Mouse (Mus musculus) layer of hippocampus, adult 9-11 months (tissue): ENCODE measurements at regions not wholly inside any gene's neighbourhood (a gene's known extent, or its start where the extent isn't known, plus 50 kb on each side); places are given as distances from the start of the nearest gene placed in this dataset.
"Not testable (repeated sequence)": the region's sequence is repeated elsewhere in the genome, so short reads cannot be mapped to it uniquely, and the experiment has no call there.

Experiments used
- DNase-seq: peaks from one replicate; pipeline ENCODE4 v3.0.0; 2022

GRCm38 (mm10) chr16:47081896-47082295, 583.6 kb upstream of the Nectin3 start:
- DNase-seq: no peak

- no peak for DNase-seq
Measured at GRCm38 (mm10) chr16:47080330-47080729, 582.0 kb upstream of the Nectin3 start.

DNA sequence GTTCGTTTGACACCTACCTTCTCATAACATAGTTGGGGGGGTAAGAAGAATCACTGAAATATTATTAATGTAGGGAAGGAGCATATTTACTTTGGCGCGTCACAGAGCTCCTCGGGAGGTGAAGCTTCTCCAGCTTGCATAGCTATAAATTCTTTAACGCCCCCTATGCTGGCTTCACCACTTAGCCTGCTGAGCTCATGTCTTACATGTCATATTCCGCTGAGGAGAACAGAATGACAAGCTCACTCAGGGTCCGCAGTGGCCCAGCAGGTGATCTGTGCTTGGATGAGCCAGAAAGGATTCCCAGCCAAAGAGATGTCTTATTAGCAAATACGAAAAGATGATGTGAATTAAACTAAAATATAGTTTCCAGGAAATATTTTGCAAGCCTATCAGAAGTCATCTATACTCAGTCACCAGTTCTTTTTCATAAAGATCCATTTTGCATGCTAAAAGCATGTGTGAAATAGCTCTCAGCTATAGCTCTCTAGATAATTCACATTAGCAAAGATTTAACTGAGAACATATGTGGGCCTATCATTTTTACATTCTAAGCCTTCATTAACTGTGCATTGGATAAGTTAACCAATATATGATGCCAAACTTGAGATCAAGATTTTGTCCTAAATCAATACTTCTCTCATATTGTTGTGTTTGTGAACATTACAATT, 561.1 kb upstream of the Nectin3 start:
- no peak for DNase-seq

DNA sequence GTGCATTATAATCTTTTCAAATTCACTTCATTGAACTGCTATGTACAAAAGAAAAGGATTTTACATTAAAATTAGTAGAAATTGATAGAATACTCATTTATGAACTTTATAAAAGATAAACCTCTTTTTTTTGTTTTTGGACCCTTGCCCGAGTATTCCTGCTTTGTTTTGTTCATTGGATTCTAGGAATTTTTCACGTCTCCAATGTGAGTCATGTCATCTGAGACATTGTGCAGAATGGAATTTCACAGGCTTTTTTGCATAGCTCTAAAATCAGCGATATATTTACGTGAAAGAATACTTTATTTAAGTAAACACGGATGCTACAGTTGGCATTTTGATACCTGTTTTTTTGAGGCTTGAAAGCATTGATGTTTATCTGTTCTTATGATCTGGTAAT, 560.5 kb upstream of the Nectin3 start:
- no peak for DNase-seq

GRCm38 (mm10) chr16:47025971-47026370, 527.6 kb upstream of the Nectin3 start:
- DNase-seq: peak; percentile 64

- DNase-seq: no peak
Measured at GRCm38 (mm10) chr16:47017486-47017885, 519.2 kb upstream of the Nectin3 start.

DNA sequence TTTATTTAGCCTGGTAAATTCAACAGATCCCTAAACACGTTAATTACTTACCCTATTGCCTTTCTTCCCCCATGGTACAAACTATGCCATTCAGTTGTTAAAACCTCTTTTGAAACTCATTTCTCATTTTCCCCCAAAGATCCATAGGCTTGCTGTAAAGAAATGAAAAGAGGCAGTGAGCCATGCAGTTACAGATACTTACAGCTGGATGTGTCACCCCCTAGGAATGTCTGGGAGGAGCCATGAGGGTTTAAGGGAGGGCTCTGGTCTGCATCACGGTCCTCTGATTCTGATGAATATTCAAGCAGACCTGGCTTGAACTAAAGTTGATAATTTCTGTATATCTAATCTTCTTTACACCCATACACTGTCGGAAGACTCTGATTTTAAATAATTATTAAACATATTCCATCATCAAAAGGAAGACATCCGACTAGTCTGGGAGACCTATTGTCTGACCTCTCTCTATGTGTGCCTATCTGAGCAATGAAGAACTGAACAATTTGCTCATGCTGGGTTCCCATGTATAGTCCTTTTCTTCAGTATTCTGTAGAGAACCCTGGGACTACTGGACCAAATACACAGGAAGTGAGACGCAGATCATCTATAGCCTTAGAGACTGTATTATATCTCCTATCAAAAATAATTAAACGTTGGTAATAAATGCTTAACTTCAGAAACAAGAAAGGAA, 484.7 kb upstream of the Nectin3 start:
- no peak for DNase-seq

- no peak for DNase-seq
Measured at GRCm38 (mm10) chr16:46982272-46982909, 484.1 kb upstream of the Nectin3 start.

GRCm38 (mm10) chr16:46965741-46966140, 467.4 kb upstream of the Nectin3 start:
- DNase-seq: no peak

GRCm38 (mm10) chr16:46956990-46957389, 458.7 kb upstream of the Nectin3 start:
- DNase-seq: peak; percentile 19

DNA sequence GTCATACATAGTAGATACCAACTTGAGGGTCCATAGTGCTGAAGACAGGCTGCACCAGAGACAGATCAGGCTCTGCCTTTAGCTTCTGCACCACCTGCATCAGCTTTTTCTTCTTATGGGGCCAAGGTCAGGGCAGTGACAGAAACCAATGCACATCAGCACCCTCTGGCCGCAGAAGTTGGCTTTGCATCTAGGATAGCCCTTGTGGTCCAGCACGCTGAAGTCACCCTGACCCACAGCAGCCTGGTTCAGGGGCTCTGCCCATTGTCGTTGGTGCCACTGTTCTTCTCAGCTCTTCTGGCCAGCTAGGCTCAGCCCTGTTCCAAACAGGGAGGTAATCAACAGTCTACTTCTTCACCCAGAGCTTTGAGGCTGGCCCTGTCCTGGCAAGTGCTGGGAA, 427.7 kb upstream of the Nectin3 start:
- no peak for DNase-seq

DNA sequence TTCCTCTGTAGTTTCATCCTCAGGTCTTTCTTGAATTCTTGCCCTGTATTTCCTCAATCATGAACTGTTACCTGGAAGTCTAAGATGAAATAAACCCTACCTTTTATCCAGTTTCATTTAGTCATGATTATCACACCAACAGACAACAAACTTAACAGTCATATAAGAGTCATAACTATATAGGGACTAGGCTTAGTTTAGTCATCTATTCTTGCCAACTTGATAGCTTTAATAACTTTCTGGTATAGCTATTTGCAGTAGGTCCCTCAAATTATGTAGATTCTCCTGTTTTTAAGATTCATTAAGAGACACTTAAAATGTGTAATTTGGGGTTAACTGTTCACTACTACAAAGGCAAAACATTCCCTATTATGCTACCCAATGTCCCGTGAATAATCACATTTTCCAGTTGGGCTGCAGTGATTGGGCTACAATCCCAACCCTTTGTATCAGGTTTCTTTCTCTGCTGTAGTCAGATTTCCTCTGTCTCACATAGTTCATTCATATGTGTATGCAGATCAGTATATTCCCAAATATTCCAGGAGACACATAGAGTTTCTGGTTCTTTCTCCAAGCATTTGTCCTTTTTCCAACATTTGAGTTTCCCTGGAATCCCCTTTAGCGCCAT, 396.4 kb upstream of the Nectin3 start:
- DNase-seq: no peak

DNA sequence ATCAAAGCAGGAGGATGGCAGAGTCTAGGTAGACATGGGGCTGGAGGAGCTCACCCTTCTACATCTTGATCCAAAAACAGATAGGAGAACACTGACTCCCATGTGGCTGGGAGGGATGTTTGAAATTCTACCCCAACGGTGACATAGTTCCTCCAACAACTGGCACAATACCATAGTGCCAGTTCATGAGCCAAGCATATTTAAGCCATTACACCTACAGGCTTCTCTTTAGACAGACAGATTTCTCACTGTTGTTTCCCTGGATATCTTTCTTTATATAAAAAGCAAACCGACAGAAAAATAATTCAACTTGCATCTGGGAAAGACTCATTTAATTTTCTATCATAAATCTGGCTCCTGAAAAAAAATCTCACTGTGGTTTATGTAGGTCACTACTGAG, 380.4 kb upstream of the Nectin3 start:
- no peak for DNase-seq

- DNase-seq: no peak
Measured at GRCm38 (mm10) chr16:46863959-46864358, 365.6 kb upstream of the Nectin3 start.

GRCm38 (mm10) chr16:46849534-46849933, 351.2 kb upstream of the Nectin3 start:
- DNase-seq: no peak

GRCm38 (mm10) chr16:46848755-46849154, 350.4 kb upstream of the Nectin3 start:
- DNase-seq: no peak

GRCm38 (mm10) chr16:46847707-46848356, 349.5 kb upstream of the Nectin3 start:
- no peak for DNase-seq

DNA sequence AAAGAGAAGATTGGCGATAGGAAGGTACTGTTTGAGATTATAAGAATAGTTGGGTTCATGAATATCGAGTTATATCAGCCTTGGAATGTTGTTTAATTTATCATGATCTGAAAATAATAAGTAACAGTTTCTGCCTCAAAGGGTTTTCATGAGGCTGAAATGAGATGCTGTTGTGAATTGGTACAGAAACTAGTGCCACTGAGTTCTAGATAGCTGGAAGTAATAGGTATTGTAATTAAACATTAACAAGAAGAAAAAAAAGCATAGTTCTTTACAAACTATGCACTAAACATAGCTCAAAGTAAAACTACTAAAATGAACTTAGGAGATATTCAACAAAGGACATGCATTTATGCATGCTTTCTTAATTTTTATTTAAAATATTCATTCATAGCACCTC, 342.9 kb upstream of the Nectin3 start:
- DNase-seq: no peak

GRCm38 (mm10) chr16:46840764-46841163, 342.4 kb upstream of the Nectin3 start:
- DNase-seq: no peak

DNA sequence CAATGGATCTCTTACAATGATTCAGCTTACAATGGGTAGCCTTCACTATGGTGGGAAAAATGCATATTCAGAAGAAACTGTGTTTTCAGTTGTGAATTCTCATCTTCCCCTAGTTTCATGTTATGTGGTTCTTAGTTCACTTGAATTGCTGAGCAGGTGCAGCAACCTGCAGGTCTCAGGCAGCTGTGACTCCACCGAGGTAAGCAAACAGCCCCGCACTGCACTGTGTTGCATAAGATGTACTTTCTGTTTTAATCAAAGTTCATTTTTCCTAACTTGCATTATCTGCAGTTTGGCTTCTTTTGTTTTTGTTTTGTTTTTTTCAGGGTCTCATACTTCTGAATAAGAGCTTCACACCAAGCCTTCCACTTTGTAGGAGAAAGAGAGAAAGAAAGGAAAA, 326.8 kb upstream of the Nectin3 start:
- no peak for DNase-seq

DNA sequence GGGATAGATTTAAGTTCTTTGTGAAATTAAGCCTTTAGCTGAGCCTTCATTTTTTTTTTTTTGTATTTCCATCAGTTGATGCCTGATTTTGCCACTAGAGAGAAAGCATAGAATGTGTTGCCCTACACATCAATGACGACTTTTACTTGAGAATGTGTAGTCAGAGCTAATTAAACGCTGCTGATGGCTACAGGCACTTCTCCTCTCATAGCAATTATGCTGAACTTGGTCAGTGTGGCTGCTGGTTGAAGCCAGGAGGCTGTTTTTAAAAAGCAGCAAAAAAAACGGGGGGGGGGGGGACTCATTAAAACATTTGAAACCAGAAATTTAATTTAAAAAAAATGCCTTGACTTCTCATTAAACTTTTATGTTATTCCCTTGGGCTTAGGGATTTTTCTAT, 324.4 kb upstream of the Nectin3 start:
- no peak for DNase-seq

DNA sequence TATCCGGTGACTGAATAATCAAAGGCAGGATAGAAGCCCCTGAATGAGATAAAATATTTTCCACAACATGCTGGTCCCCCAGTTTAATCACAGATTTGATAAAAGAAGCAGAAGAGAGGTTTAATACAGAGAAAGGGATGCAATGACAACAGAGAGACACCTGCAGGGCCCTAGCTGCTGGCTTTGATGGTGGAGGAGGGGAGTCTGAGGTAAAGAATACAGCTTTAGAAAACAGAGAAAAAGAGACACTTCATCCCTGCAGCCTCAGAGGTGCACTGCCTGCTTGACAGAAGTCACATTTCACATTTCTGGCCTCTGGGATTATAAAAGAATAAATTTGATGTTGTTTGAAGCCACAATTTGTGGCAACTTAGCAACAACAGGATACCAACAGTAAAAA, 319.9 kb upstream of the Nectin3 start:
- DNase-seq: no peak

GRCm38 (mm10) chr16:46811835-46812234, 313.5 kb upstream of the Nectin3 start:
- DNase-seq: not testable (repeated sequence)
